28 mouse cellular contexts compared by ENCODE assay signal in genomic region chr1:158765842-158766241, GRCm38 (mm10).
"Had no signal": no experiment of that assay in that cellular context is flagged by ENCODE, and none has a peak within 500 bp of the region (broad histone marks: within the 10 kb centered on the region; RNA-seq: fewer than 3 reads in every experiment).

No protein-coding gene starts in this region.

- DNase-seq: gastrocnemius, adult 2 months; gastrocnemius, postnatal 10 days; gastrocnemius, postnatal 25 days; heart, adult 18-20 months; heart, postnatal 10 days; heart, postnatal 4 days; kidney, adult 11 months; kidney, adult 2 months; kidney, adult 9 months; kidney, postnatal 14 days; kidney, postnatal 4 days; liver; liver, embryonic 13.5 days had no signal

- H3K36me3 ChIP-seq: heart, embryonic 10.5 days; heart, embryonic 12.5 days; hindbrain, embryonic 10.5 days; hindbrain, embryonic 12.5 days; kidney, embryonic 15.5 days; limb, embryonic 10.5 days; limb, embryonic 12.5 days; liver, embryonic 13.5 days had no signal

- H3K27ac ChIP-seq: gastrocnemius, adult 2 months; heart, embryonic 10.5 days; hindbrain, embryonic 10.5 days; hindbrain, embryonic 12.5 days; hindbrain, embryonic 14.5 days; kidney, embryonic 15.5 days; kidney, postnatal 0 days; layer of hippocampus, adult 2 months; left cerebral cortex, adult 2 months; limb, embryonic 10.5 days; limb, embryonic 12.5 days; liver, embryonic 13.5 days had no signal

- H3K4me2 ChIP-seq: heart, embryonic 12.5 days; hindbrain, embryonic 12.5 days; hindbrain, embryonic 14.5 days; kidney, embryonic 15.5 days; limb, embryonic 12.5 days; liver, embryonic 11.5 days; liver, embryonic 13.5 days had no signal

- H3K9me3 ChIP-seq: heart, embryonic 10.5 days; heart, embryonic 12.5 days; hindbrain, embryonic 10.5 days; hindbrain, embryonic 12.5 days; kidney, embryonic 15.5 days; limb, embryonic 10.5 days; limb, embryonic 12.5 days; liver, embryonic 13.5 days had no signal

- H3K4me3 ChIP-seq: gastrocnemius, adult 2 months; heart, embryonic 10.5 days; heart, embryonic 12.5 days; hindbrain, embryonic 10.5 days; hindbrain, embryonic 12.5 days; kidney, embryonic 15.5 days; layer of hippocampus, adult 2 months; left cerebral cortex, adult 2 months; limb, embryonic 10.5 days; limb, embryonic 12.5 days; liver, embryonic 13.5 days had no signal

- H3K9ac ChIP-seq: heart, embryonic 12.5 days; hindbrain, embryonic 12.5 days; hindbrain, embryonic 14.5 days; kidney, embryonic 15.5 days; limb, embryonic 12.5 days; liver, embryonic 13.5 days had no signal

- H3K4me1 ChIP-seq: hindbrain, embryonic 10.5 days; hindbrain, embryonic 12.5 days; kidney, embryonic 15.5 days; limb, embryonic 10.5 days; limb, embryonic 12.5 days; liver, embryonic 13.5 days had no signal

- H3K27me3 ChIP-seq: heart, embryonic 12.5 days; hindbrain, embryonic 12.5 days; kidney, embryonic 15.5 days; limb, embryonic 12.5 days; liver, embryonic 13.5 days had no signal

- ATAC-seq: hindbrain, embryonic 16.5 days; inflammation-experienced regulatory T-cells, adult 6 months; intestine, embryonic 16.5 days had no signal
